Mouse (Mus musculus) embryonic facial prominence, embryonic 15.5 days (tissue): Measurements from ENCODE around the gene Flrt1. TPM values are rescaled to one million over a fixed set of nuclear protein-coding genes. Genes with fewer than 3 reads are reported as not detected.
A peak's percentile ranks its signal among the peaks of the same experiment; 100 is the strongest.

Source experiments
- ATAC-seq: fragments of 200-750 bp; cut with Nextera tagmentation; 2 replicates; pipeline ENCODE4 v1.8.0; 2017; ENCODE audit warnings: low read depth, moderate TSS enrichment; ENCODE audit not compliant: insufficient number of reproducible peaks, low FRiP score, low TSS enrichment
- H3K27ac ChIP-seq: fragments of 300-500 bp; sonication (generic); replicated peaks from 2 replicates; pipeline ENCODE4 v1.5.1; 2015; ENCODE audit warnings: mild to moderate bottlenecking, inconsistent platforms
- H3K27me3 ChIP-seq: fragments of 300-500 bp; sonication (generic); 2 replicates; pipeline ENCODE4 v1.6.1; 2015; ENCODE audit warnings: inconsistent platforms
- H3K36me3 ChIP-seq: fragments of 300-500 bp; sonication (generic); 2 replicates; pipeline ENCODE4 v1.6.1; 2015; ENCODE audit warnings: mild to moderate bottlenecking, inconsistent platforms
- H3K4me1 ChIP-seq: fragments of 300-500 bp; sonication (generic); 2 replicates; pipeline ENCODE4 v1.6.1; 2015; ENCODE audit warnings: inconsistent platforms
- H3K4me2 ChIP-seq: fragments of 300-500 bp; sonication (generic); replicated peaks from 2 replicates; pipeline ENCODE4 v1.6.1; 2015; ENCODE audit warnings: mild to moderate bottlenecking, inconsistent platforms
- H3K4me3 ChIP-seq: fragments of 300-500 bp; sonication (generic); replicated peaks from 2 replicates; pipeline ENCODE4 v1.5.1; 2015; ENCODE audit warnings: mild to moderate bottlenecking, inconsistent platforms
- H3K9ac ChIP-seq: fragments of 300-500 bp; sonication (generic); 2 replicates; pipeline ENCODE4 v1.6.1; 2015; ENCODE audit warnings: inconsistent platforms
- H3K9me3 ChIP-seq: fragments of 300-500 bp; sonication (generic); replicated peaks from 2 replicates; pipeline ENCODE4 v1.6.1; 2016; ENCODE audit warnings: inconsistent platforms
- WGBS: fragments of 180-500 bp; shearing (Covaris S2); methylation state at CpG from one replicate; pipeline ENCODE4 v1.1.7; 2015; 5-methylcytosine and 5-hydroxymethylcytosine counted together
- polyA plus RNA-seq: library from polyadenylated mRNA; unstranded; fragments of >200 nt; fragmentation: Nextera tagmentation; extraction: Ambion mirVana; gene quantifications from 2 replicates; pipeline ENCODE4 v1.2.1, GENCODE M21; 2015

The Flrt1 gene
- polyA plus RNA-seq, 1 experiment from 2014 or later, result 19.2 TPM

DNA sequence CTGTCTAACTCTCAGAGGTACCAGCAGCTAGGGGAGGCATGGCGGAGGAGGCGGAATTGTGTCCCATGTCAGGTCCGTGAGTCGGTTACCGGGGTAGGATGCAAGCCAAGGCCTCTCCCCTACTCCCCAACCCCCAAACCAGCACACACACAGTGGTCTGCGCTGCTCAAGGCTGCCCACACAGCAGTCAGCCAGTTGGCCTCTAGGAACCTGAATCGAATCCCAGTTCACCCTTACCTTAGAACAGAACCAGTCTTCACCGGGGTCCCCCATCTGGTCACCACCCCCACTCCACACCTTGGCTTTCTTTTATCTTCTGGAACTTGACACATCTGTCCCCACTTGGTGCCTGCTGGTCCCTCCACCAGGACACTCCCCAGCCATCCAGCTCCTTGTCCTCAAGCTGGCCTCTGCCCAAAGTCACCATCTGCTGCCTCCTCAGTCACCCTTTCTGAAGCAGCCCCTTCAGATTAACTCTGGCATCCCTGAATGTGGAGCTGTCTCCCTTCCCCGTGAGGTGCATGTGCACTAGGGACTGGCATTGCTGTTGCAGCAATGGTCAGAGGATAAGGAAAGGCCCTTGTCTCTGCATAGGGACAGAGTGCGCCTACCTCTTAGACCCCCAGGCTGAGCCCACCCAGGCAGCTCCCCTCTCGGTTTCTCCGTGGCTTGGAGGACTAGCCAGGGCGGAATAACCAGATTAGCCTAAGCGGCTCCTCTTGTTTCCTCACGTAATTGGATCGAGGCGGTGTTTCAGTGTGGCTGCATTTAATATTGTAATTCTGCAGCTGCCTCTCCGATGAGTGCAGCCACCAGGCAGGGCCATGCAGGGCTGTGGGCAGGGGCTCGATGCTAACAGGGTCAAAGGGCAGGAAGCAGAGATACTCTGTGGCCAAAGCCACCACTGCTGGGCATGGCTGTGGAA lies 23.3 kb upstream of the Flrt1 start:
- H3K36me3 ChIP-seq, result no peaks in the 10 kb centered on the region
- peaks cover 35% of the 10 kb centered on the region for H3K4me1 ChIP-seq
- no peak overlapping the region for H3K9ac ChIP-seq
- no peaks in the 10 kb centered on the region; the same call in 1 of the 2 replicates for H3K27me3 ChIP-seq
- ATAC-seq, result no peak
- no peak overlapping the region for H3K4me2 ChIP-seq
- H3K27ac ChIP-seq, result no peak overlapping the region
- no peaks in the 10 kb centered on the region for H3K9me3 ChIP-seq
- WGBS, result 37% methylated on average over 19 of the region's 19 CpGs
- H3K4me3 ChIP-seq, result no peak overlapping the region

DNA sequence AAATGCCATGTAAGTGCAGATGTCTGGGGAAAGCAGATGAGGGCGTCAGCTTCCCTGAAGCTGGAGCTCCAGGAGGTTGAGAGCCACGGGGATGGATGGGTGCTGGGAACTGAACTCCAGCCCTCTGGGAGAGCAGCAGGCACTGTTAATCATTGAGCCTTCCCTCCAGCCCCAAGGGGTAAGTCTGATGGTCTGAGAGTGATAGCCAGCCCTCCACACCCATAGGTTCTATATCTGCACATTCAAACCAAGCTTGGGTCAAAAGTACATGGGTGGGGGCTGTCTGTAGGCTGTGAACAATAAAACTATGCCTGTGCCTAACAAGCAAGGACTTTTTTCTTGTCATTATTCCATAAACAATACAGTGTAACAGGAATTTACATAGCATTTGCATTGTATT lies 21.4 kb upstream of the Flrt1 start:
- Histone ChIP-seq H3K9ac (no peak overlapping the region), H3K27me3 (no peaks in the 10 kb centered on the region; the same call in 1 of the 2 replicates), H3K9me3 (no peaks in the 10 kb centered on the region), H3K36me3 (no peaks in the 10 kb centered on the region), H3K4me3 (no peak overlapping the region), H3K4me1 (peaks cover 45% of the 10 kb centered on the region), H3K4me2 (no peak overlapping the region), H3K27ac (no peak overlapping the region)
- no peak for ATAC-seq
- 86% methylated on average over 2 of the region's 2 CpGs for WGBS

DNA sequence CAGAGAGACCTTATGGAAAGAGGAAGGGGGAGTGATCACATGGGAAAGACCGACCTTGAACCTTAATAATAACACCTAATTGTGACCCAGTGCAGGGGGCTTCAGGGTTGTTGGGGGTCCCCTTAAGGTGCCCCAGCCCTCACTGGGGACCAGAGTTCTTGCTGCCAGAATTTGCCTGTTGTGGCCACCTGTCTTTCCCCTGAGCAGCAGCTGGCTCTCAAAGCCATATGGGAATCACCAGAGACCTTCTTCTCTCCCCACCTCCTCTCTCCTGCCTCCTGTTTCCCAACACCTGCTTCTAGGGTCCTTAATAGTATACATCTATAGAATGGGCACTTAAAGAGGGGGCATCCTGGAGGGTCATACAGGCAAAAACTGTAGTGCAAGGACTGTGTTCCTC lies 20.7 kb upstream of the Flrt1 start:
- H3K4me3 ChIP-seq, result no peak overlapping the region
- no peaks in the 10 kb centered on the region for H3K9me3 ChIP-seq
- H3K9ac ChIP-seq, result no peak overlapping the region
- H3K27ac ChIP-seq, result no peak overlapping the region
- no peaks in the 10 kb centered on the region; the same call in 1 of the 2 replicates for H3K27me3 ChIP-seq
- no peak for ATAC-seq
- no peak overlapping the region for H3K4me2 ChIP-seq
- 79% methylated on average over 1 of the region's 1 CpGs for WGBS
- peaks cover 45% of the 10 kb centered on the region for H3K4me1 ChIP-seq
- H3K36me3 ChIP-seq, result no peaks in the 10 kb centered on the region

GRCm38 (mm10) chr19:7125526-7126156 lies 20.1 kb upstream of the Flrt1 start:
- Histone ChIP-seq H3K4me2 (no peak overlapping the region), H3K4me1 (peaks cover 45% of the 10 kb centered on the region), H3K9me3 (no peaks in the 10 kb centered on the region), H3K4me3 (no peak overlapping the region), H3K27me3 (no peaks in the 10 kb centered on the region), H3K27ac (no peak overlapping the region), H3K36me3 (no peaks in the 10 kb centered on the region), H3K9ac (no peak overlapping the region)
- ATAC-seq, result no peak
- 75% methylated on average over 4 of the region's 4 CpGs for WGBS

GRCm38 (mm10) chr19:7122698-7123306 lies 17.3 kb upstream of the Flrt1 start:
- no peaks in the 10 kb centered on the region for H3K9me3 ChIP-seq
- 38% methylated on average over 10 of the region's 10 CpGs for WGBS
- 0 out of 2 replicates have a peak, but pooled peaks have one; percentile 6 for ATAC-seq
- H3K9ac ChIP-seq, result no peak overlapping the region
- H3K4me2 ChIP-seq, result no peak overlapping the region
- H3K27me3 ChIP-seq, result peaks cover 3% of the 10 kb centered on the region; the same call in 1 of the 2 replicates
- peaks cover 23% of the 10 kb centered on the region for H3K4me1 ChIP-seq
- H3K4me3 ChIP-seq, result no peak overlapping the region
- no peaks in the 10 kb centered on the region for H3K36me3 ChIP-seq
- H3K27ac ChIP-seq, result no peak overlapping the region; the same call in 1 of the 2 replicates

GRCm38 (mm10) chr19:7122277-7122676 lies 16.7 kb upstream of the Flrt1 start:
- peaks cover 21% of the 10 kb centered on the region for H3K4me1 ChIP-seq
- no peaks in the 10 kb centered on the region for H3K36me3 ChIP-seq
- ATAC-seq, result 0 out of 2 replicates have a peak, but pooled peaks have one; percentile 31
- H3K9ac ChIP-seq, result no peak overlapping the region
- H3K4me3 ChIP-seq, result no peak overlapping the region
- H3K27me3 ChIP-seq, result peaks cover 3% of the 10 kb centered on the region; the same call in 1 of the 2 replicates
- 45% methylated on average over 4 of the region's 4 CpGs for WGBS
- H3K27ac ChIP-seq, result no peak overlapping the region; the same call in 1 of the 2 replicates
- no peak overlapping the region for H3K4me2 ChIP-seq
- H3K9me3 ChIP-seq, result no peaks in the 10 kb centered on the region

- H3K4me2 ChIP-seq, result no peak overlapping the region
- no peaks in the 10 kb centered on the region for H3K36me3 ChIP-seq
- no peaks in the 10 kb centered on the region for H3K9me3 ChIP-seq
- no peak overlapping the region for H3K9ac ChIP-seq
- H3K4me3 ChIP-seq, result no peak overlapping the region
- no peak overlapping the region for H3K27ac ChIP-seq
- H3K27me3 ChIP-seq, result peaks cover 3% of the 10 kb centered on the region; the same call in 1 of the 2 replicates
- peaks cover 25% of the 10 kb centered on the region for H3K4me1 ChIP-seq
- no peak for ATAC-seq
- 70% methylated on average over 11 of the region's 11 CpGs for WGBS
Measured at GRCm38 (mm10) chr19:7121252-7121651, 15.7 kb upstream of the Flrt1 start.

DNA sequence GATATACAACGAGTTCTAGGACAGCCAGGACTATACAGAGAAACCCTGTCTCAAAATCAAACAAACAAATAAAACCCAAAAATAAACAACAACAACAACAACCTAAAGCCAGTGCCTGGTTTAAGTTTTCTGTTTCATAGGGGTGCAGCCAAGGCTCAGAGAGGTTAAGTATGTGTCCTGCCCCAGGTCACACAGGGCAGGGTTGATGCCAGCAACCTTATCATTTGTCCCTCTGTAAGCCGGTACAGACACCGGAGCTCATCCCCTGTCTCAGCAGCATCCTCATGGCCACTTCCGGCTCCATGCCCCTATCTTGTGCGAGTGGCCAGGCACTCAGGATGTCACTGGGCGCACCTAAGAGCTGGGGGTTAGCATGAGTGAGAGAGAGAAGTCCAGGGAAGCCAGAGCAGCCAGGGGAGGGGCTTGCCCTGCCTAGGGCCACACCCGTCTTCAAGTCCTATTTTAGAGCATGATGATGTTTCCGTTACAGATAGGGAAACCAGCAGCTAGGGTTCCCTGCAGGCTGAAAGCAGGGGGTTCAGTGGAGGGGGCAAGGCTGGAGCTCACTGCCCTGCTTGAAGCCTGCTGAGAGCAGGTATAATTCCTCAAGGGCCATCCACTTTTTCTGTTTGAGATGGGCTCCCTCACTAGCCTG lies 12.3 kb upstream of the Flrt1 start:
- H3K27me3 ChIP-seq, result peaks cover 3% of the 10 kb centered on the region; the same call in 1 of the 2 replicates
- H3K27ac ChIP-seq, result no peak overlapping the region
- no peak for ATAC-seq
- H3K36me3 ChIP-seq, result no peaks in the 10 kb centered on the region
- H3K9me3 ChIP-seq, result no peaks in the 10 kb centered on the region
- no peak overlapping the region for H3K4me3 ChIP-seq
- peaks cover 45% of the 10 kb centered on the region for H3K4me1 ChIP-seq
- no peak overlapping the region for H3K9ac ChIP-seq
- 65% methylated on average over 8 of the region's 8 CpGs for WGBS
- H3K4me2 ChIP-seq, result no peak overlapping the region

DNA sequence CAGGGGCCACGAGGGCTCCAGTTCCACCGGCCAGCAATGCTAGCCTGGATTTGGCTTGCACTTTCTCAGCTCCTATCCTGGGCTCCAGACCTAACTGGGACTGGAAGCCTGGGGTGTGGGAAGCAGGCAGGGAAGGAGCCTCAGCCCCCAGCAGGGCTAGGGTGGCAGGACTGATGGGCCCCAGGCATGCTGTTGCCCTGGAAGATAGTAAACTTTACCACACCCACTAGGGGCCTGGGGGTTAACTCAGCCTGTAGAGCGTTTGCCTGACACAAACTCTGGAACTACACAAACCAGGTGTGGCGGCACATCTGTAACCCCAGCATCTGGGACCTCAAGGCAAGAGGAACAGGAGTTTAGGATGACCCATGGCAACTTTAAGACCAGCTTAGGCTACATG lies 11.6 kb upstream of the Flrt1 start:
- no peak overlapping the region for H3K4me3 ChIP-seq
- H3K9ac ChIP-seq, result no peak overlapping the region
- peaks cover 43% of the 10 kb centered on the region for H3K4me1 ChIP-seq
- 32% methylated on average over 4 of the region's 4 CpGs for WGBS
- no peak overlapping the region for H3K27ac ChIP-seq
- H3K4me2 ChIP-seq, result no peak overlapping the region
- H3K27me3 ChIP-seq, result peaks cover 3% of the 10 kb centered on the region; the same call in 1 of the 2 replicates
- H3K9me3 ChIP-seq, result no peaks in the 10 kb centered on the region
- no peak for ATAC-seq
- no peaks in the 10 kb centered on the region for H3K36me3 ChIP-seq

GRCm38 (mm10) chr19:7116038-7116731 lies 10.7 kb upstream of the Flrt1 start:
- no peak overlapping the region for H3K27ac ChIP-seq
- H3K27me3 ChIP-seq, result peaks cover 3% of the 10 kb centered on the region; the same call in 1 of the 2 replicates
- WGBS, result 86% methylated on average over 4 of the region's 4 CpGs
- no peak overlapping the region for H3K9ac ChIP-seq
- H3K4me1 ChIP-seq, result peaks cover 49% of the 10 kb centered on the region
- H3K4me3 ChIP-seq, result no peak overlapping the region
- H3K9me3 ChIP-seq, result no peaks in the 10 kb centered on the region
- ATAC-seq, result no peak
- no peaks in the 10 kb centered on the region for H3K36me3 ChIP-seq
- H3K4me2 ChIP-seq, result no peak overlapping the region
